Mouse (Mus musculus): ENCODE results near the gene Slco3a1.

Slco3a1 gene

GRCm38 (mm10) chr7:74363440-74363839 lies 191.1 kb downstream of the Slco3a1 start:
- in situ Hi-C loops (cut with MboI; ENCODE audit: unreplicated experiment in 2 of 2): loop anchor here in 1 of 2 experiments (25.0 kb wide), 1 partner anchor 951 kb away; no protein-coding TSS in a partner anchor

DNA sequence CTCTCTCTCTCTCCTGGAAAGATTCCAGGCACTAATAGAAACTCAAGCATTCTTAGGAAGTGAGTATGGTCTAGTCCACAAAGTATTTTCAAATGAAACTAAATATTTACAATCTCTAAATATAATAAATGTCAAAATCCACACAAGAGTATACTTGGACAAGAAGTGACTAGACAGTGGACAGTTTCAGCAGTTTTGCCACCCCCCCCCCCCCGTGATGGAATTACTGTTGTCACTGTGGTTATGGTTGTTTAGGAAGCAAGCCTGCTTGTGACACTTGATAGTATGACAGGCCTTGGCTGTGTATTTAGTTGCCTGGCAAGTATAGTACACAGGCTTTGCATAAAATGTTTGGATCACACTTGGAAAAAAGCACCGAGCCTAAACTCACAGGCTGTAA lies 192.9 kb downstream of the Slco3a1 start:
- in situ Hi-C loops (cut with MboI; ENCODE audit: unreplicated experiment in 2 of 2): loop anchor here in 1 of 2 experiments (25.0 kb wide), 1 partner anchor 949 kb away; no protein-coding TSS in a partner anchor

DNA sequence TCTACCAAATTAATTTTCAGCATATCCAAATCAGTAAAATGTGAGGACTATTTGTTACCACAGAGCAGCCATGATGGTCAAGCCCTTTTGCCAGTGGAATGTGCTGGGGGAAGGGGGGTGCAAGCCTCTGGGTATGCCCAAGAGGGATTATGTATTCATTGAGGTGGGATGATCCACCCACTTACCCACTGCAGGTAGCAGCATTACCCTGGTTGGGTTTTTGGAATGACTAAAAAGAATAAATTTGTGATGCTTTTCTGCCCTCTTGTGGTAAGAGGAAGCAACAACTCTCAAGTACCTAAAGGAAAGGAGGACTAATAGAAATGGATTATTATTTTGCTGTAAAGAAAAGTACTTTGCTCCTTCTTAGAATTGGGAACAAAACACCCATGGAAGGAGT lies 197.6 kb downstream of the Slco3a1 start:
- in situ Hi-C loops (cut with MboI; ENCODE audit: unreplicated experiment in 2 of 2): loop anchor here (5.0 to 25.0 kb wide), 4 partner anchors 695 to 1960 kb away; no protein-coding TSS in a partner anchor

DNA sequence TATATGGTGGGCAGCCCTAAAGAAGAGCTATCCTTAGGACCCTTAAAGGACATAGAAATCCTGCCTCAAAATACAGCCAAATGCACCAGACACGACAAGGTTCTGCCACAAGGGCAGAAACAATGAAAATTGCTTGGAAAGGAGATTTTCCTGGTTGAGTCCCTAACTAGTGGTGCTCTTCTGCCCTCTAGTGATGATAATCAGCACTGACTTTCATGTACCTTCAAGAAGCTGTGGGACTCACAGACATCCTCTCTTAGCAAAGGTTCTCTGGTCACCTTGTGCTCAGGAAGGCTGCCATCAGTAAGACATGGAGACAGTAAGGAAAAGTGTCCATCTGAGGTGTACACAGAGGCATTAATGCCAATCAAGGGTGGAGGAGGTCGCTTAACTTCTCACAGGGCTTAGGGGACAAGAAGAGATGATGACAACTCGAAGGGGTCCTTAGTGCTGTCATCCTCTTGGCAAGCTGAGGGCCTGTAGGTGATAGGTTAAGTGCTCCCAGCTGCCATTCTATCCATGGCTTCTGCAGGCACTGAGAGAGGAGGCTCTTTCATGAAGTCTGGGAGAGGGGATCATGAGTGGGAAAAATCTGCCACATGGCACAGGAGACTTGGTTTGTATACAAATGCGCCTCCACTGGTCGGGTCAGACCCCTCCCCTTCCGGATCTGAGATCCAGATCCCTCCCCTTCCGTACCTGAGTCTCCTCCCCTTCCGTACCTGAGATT lies 199.9 kb downstream of the Slco3a1 start:
- in situ Hi-C loops (cut with MboI; ENCODE audit: unreplicated experiment in 2 of 2): loop anchor here (5.0 to 25.0 kb wide), 4 partner anchors 692 to 1957 kb away; no protein-coding TSS in a partner anchor

GRCm38 (mm10) chr7:74353707-74354468 lies 200.7 kb downstream of the Slco3a1 start:
- in situ Hi-C loops (cut with MboI; ENCODE audit: unreplicated experiment in 2 of 2): loop anchor here in 1 of 2 experiments (25.0 kb wide), 1 partner anchor 942 kb away; no protein-coding TSS in a partner anchor

GRCm38 (mm10) chr7:74353240-74353639 lies 201.3 kb downstream of the Slco3a1 start:
- in situ Hi-C loops (cut with MboI; ENCODE audit: unreplicated experiment in 2 of 2): loop anchor here in 1 of 2 experiments (25.0 kb wide), 1 partner anchor 941 kb away; no protein-coding TSS in a partner anchor

GRCm38 (mm10) chr7:74348318-74348890 lies 206.2 kb downstream of the Slco3a1 start:
- in situ Hi-C loops (cut with MboI; ENCODE audit: unreplicated experiment in 2 of 2): no loop called here

- in situ Hi-C loops (cut with MboI; ENCODE audit: unreplicated experiment in 2 of 2): no loop called here
Observed at GRCm38 (mm10) chr7:74347026-74347425, 207.6 kb downstream of the Slco3a1 start.

GRCm38 (mm10) chr7:74346451-74346850 lies 208.1 kb downstream of the Slco3a1 start:
- in situ Hi-C loops (cut with MboI; ENCODE audit: unreplicated experiment in 2 of 2): no loop called here

DNA sequence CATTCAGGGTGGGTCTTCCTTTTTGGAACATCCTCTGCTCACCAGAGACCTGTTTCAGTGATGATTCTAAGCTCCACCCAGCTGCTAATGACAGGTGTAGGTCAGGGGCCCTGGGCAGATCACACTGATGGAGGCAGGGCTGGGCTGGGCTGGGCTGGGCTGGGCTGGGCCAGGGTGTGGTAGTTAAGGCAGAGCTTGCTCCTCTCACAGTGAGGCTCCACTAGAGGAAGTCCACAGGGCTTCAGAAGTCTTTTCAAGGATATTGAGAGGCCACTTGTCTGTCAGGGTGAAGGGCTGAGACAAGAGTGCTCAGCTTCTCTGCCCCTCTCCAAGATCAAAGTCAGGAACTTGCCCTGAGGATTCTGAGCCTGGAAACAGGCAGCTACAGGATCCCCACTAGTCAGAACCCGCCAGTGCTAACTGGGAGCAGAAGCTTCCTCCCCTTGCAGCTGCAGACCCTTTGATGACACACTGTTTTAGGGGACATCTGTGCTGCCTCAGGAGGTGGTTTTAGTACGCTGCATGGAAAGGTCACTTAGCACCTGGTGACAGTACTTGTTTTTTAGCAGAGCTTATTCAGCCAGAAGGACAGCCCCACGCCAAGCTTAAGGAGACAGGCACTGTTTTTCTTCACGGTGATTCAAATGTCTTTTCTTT lies 213.3 kb downstream of the Slco3a1 start:
- in situ Hi-C loops (cut with MboI; ENCODE audit: unreplicated experiment in 2 of 2): no loop called here

- in situ Hi-C loops (cut with MboI; ENCODE audit: unreplicated experiment in 2 of 2): no loop called here
Observed at GRCm38 (mm10) chr7:74340419-74340954, 214.1 kb downstream of the Slco3a1 start.

GRCm38 (mm10) chr7:74337677-74338420 lies 216.7 kb downstream of the Slco3a1 start:
- in situ Hi-C loops (cut with MboI; ENCODE audit: unreplicated experiment in 2 of 2): no loop called here

GRCm38 (mm10) chr7:74332323-74332722 lies 222.3 kb downstream of the Slco3a1 start:
- in situ Hi-C loops (cut with MboI; ENCODE audit: unreplicated experiment in 2 of 2): no loop called here

- in situ Hi-C loops (cut with MboI; ENCODE audit: unreplicated experiment in 2 of 2): no loop called here
Observed at GRCm38 (mm10) chr7:74330858-74331726, 223.5 kb downstream of the Slco3a1 start.

- in situ Hi-C loops (cut with MboI; ENCODE audit: unreplicated experiment in 2 of 2): no loop called here
Observed at GRCm38 (mm10) chr7:74330117-74330857, 224.3 kb downstream of the Slco3a1 start.

GRCm38 (mm10) chr7:74329004-74329403 lies 225.6 kb downstream of the Slco3a1 start:
- in situ Hi-C loops (cut with MboI; ENCODE audit: unreplicated experiment in 2 of 2): no loop called here

DNA sequence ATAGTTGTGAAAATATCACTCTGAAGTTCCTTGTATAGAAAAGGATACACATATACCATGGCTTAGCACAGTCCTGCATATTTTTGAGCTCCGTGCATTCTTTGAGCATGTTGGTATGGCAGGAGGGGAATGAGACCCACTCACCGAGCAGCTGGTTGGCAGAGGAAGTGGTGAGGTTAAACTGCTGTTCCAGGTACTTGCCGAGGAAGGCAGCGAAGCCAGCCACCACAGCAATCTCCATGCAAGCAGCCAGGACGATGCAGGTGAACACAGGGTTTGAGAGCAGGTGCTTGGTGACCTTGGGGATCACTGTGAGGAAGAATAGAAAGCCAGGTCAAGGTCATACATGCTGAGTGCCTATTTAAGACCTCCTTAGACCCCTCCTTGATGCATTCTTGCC lies 226.9 kb downstream of the Slco3a1 start:
- in situ Hi-C loops (cut with MboI; ENCODE audit: unreplicated experiment in 2 of 2): no loop called here

- in situ Hi-C loops (cut with MboI; ENCODE audit: unreplicated experiment in 2 of 2): no loop called here
Observed at GRCm38 (mm10) chr7:74325052-74325451, 229.5 kb downstream of the Slco3a1 start.
